10 mouse cellular contexts compared by ENCODE assay signal in the genomic region with DNA sequence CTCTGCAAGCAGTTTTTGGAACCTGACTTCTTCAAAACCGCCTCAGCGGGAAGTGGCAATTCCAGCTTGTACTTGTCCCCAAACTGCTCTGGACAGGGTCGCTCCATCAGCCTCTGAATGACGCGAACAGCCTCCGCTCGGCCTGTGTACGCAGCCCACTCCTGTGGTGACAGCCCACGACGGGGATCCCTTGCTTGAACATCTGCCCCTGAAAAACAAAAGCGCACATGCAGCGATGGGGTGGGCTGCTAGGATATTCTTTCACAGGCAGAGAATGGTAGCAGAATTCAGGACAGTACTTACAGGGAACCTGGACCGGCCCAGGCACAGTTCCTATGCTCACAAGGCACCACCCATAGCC.
DNase-seq lines count a peak whose midpoint lies in the region; ATAC-seq and TF ChIP-seq lines count a peak whose summit lies in the region.
"Had no signal": no experiment of that assay in that cellular context is flagged by ENCODE, and none has a peak within 500 bp of the region (broad histone marks: within the 10 kb centered on the region; RNA-seq: fewer than 3 reads in every experiment).

No protein-coding gene starts in this region.

- no peak overlapping the region for H3K27ac ChIP-seq in heart, embryonic 10.5 days
- no peak overlapping the region for H3K27ac ChIP-seq in forebrain, postnatal 0 days (ENCODE audit: low read depth, low read length)
- no peak overlapping the region for H3K27ac ChIP-seq in midbrain, embryonic 12.5 days (replicated peaks)

- no peak for TF ChIP-seq CTCF in E14TG2a.4 (conservative IDR thresholded peaks at IDR 0.05; ENCODE audit: low read length)
- no peak for TF ChIP-seq CTCF in forebrain, postnatal 0 days (IDR thresholded peaks at IDR 0.05; ENCODE audit: low read depth)

- H3K36me3 ChIP-seq in heart, embryonic 10.5 days = no peaks in the 10 kb centered on the region
- H3K36me3 ChIP-seq in E14TG2a.4 (ENCODE audit: insufficient read depth, low read length) = no peaks in the 10 kb centered on the region
- no peaks in the 10 kb centered on the region for H3K36me3 ChIP-seq in forebrain, postnatal 0 days (ENCODE audit: insufficient read depth)
- no peaks in the 10 kb centered on the region for H3K36me3 ChIP-seq in midbrain, embryonic 12.5 days

- intact Hi-C loops in heart, postnatal 10 days (cut with DNase I) = no loop called here

- H3K4me3 ChIP-seq in heart, embryonic 10.5 days = peak overlapping the region; percentile 50
- H3K4me3 ChIP-seq in E14TG2a.4 (replicated peaks; ENCODE audit: low read length) = peak overlapping the region; percentile 72
- H3K4me3 ChIP-seq in forebrain, postnatal 0 days (ENCODE audit: low read depth, low read length) = peak overlapping the region; percentile 32
- H3K4me3 ChIP-seq in midbrain, embryonic 12.5 days = peak overlapping the region; percentile 40

- H3K9me3 ChIP-seq in heart, embryonic 10.5 days = no peaks in the 10 kb centered on the region
- H3K9me3 ChIP-seq in E14TG2a.4 (ENCODE audit: low read length) = no peaks in the 10 kb centered on the region
- H3K9me3 ChIP-seq in forebrain, postnatal 0 days (ENCODE audit: low read length) = no peaks in the 10 kb centered on the region
- no peaks in the 10 kb centered on the region for H3K9me3 ChIP-seq in midbrain, embryonic 12.5 days

- H3K4me2 ChIP-seq in forebrain, postnatal 0 days (ENCODE audit: low read depth) = peak overlapping the region; percentile 60
- peak overlapping the region; percentile 63 for H3K4me2 ChIP-seq in midbrain, embryonic 12.5 days (replicated peaks)

- H3K4me1 ChIP-seq in heart, embryonic 10.5 days = peaks cover 18% of the 10 kb centered on the region
- H3K4me1 ChIP-seq in E14TG2a.4 (replicated peaks; ENCODE audit: low read depth, low read length) = peaks cover 41% of the 10 kb centered on the region
- peaks cover 7% of the 10 kb centered on the region; the same call in 1 of the 2 replicates for H3K4me1 ChIP-seq in forebrain, postnatal 0 days (ENCODE audit: insufficient read depth)
- H3K4me1 ChIP-seq in midbrain, embryonic 12.5 days = peaks cover 15% of the 10 kb centered on the region

- 25% methylated on average over 13 of the region's 13 CpGs for WGBS in heart, embryonic 10.5 days
- WGBS in forebrain, postnatal 0 days = 28% methylated on average over 13 of the region's 13 CpGs
- 24% methylated on average over 13 of the region's 13 CpGs for WGBS in midbrain, embryonic 12.5 days

- ATAC-seq in forebrain, postnatal 0 days = 0 out of 2 replicates have a peak, but pooled peaks have one; percentile 16
- no peak for ATAC-seq in midbrain, embryonic 12.5 days (ENCODE audit: low FRiP score, low read depth)

- peaks cover 54% of the 10 kb centered on the region for H3K27me3 ChIP-seq in heart, embryonic 10.5 days (ENCODE audit: insufficient read depth, poor library complexity, severe bottlenecking)
- H3K27me3 ChIP-seq in E14TG2a.4 (ENCODE audit: insufficient read depth, low read length) = peaks cover 31% of the 10 kb centered on the region
- H3K27me3 ChIP-seq in forebrain, postnatal 0 days (ENCODE audit: insufficient read depth, low read length) = 0 out of 2 replicates have a peak, but pooled peaks cover 2% of the 10 kb centered on the region
- peaks cover 36% of the 10 kb centered on the region for H3K27me3 ChIP-seq in midbrain, embryonic 12.5 days

- H3K9ac ChIP-seq in forebrain, postnatal 0 days = peak overlapping the region; percentile 55
- H3K9ac ChIP-seq in midbrain, embryonic 12.5 days (replicated peaks) = no peak overlapping the region; the same call in 1 of the 2 replicates

- no peak for DNase-seq in heart, embryonic 10.5 days (ENCODE audit: low spot score)
- DNase-seq in heart, postnatal 10 days = no peak
- DNase-seq in forebrain, postnatal 0 days = peak; percentile 30
- DNase-seq in urinary bladder, postnatal 14 days (ENCODE audit: low spot score) = no peak
- no peak for DNase-seq in cerebellum, adult 9-11 months
- no peak for DNase-seq in gastrocnemius, adult 18-20 months (ENCODE audit: low spot score)
- DNase-seq: kidney, postnatal 14 days; lung, postnatal 10 days had no signal
